Mouse (Mus musculus): ENCODE results near the gene Gng11. TPM values are rescaled to one million over a fixed set of nuclear protein-coding genes. Genes with fewer than 3 reads are reported as not detected.

Gene Gng11
- polyA plus RNA-seq, 1 experiment = 27.5 TPM

DNA sequence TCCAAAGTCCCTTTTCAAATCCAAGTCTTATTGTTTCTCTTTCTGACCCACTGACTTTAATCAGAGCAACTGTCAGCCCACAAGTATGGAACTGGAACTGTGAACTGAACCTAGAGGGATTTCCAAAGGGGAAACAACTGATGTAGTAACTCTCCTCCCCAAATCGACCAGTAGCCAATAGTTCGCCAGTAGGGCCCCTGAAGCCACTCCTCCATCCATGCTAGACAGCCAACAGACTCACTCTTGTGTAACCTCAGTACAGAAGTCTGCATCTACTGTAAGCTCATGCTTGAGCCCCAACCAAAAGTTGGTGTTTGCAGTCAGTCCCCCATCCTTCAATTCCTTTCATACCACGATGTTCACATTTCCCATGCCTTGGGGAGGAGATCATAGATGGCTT lies 3.0 kb upstream of the Gng11 start:
- peaks cover 5% of the 10 kb centered on the region; the same call in 1 of the 2 replicates for H3K4me1 ChIP-seq (ENCODE audit: control insufficient read depth, insufficient read depth, low read length)
- no peak overlapping the region for H3K27ac ChIP-seq (ENCODE audit: insufficient read depth, low read length)
- no peak overlapping the region for H3K4me3 ChIP-seq (ENCODE audit: insufficient read depth, low read length)
- TF ChIP-seq POLR2A (IDR thresholded peaks at IDR 0.05; ENCODE audit: low read depth, low read length) (no peak), CTCF (IDR thresholded peaks at IDR 0.05; ENCODE audit: borderline replicate concordance, insufficient read depth, low read length) (no peak)

DNA sequence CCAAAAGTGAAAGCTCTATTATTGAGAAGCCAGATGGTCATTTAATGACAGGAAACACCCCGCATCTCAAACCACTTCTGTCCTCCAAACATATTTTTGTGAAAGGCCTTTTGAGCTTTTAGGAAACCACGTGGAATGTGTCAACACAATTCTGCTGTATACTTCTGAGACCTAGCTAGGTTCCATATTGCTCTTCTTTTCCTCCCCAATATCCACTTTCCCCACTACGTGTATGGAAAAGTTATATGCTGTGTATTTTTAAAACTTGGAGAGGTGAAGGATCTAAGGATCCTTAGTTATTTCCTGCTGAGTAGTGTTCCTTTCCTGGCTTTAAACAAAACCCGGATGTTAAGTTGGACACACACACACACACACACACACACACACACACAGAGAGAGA lies 259 bp upstream of the Gng11 start:
- H3K27ac ChIP-seq (ENCODE audit: insufficient read depth, low read length) = peak overlapping the region; percentile 51
- TF ChIP-seq POLR2A (IDR thresholded peaks at IDR 0.05; ENCODE audit: low read depth, low read length) = no peak
- TF ChIP-seq CTCF (IDR thresholded peaks at IDR 0.05; ENCODE audit: borderline replicate concordance, insufficient read depth, low read length) = no peak
- H3K4me3 ChIP-seq (ENCODE audit: insufficient read depth, low read length) = peak overlapping the region; percentile 78; the same call in 1 of the 2 replicates
- peaks cover 5% of the 10 kb centered on the region; the same call in 1 of the 2 replicates for H3K4me1 ChIP-seq (ENCODE audit: control insufficient read depth, insufficient read depth, low read length)

DNA sequence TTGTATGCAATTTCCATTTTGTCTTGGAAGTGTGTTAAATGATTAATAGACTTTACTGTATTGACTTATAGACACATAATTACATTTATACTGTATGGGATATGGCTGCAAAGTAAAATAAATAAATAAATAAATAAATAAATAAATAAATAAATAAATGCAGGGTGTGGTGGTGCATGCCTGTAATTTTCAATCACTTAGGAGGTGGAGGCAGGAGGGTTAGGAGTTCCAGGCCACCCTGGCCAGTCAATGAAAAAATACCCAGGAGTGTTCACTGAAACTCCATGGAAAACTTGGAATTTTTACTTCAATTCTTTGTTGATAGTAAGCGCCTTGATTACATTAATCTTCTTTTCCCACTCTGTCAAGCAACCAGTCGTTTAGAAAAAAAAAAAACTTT lies 1.1 kb downstream of the Gng11 start:
- peak overlapping the region; percentile 14; the same call in 1 of the 2 replicates for H3K4me3 ChIP-seq (ENCODE audit: insufficient read depth, low read length)
- TF ChIP-seq POLR2A (IDR thresholded peaks at IDR 0.05; ENCODE audit: low read depth, low read length) (no peak), CTCF (IDR thresholded peaks at IDR 0.05; ENCODE audit: borderline replicate concordance, insufficient read depth, low read length) (no peak)
- no peak overlapping the region for H3K27ac ChIP-seq (ENCODE audit: insufficient read depth, low read length)
- H3K4me1 ChIP-seq (ENCODE audit: control insufficient read depth, insufficient read depth, low read length) = peaks cover 5% of the 10 kb centered on the region; the same call in 1 of the 2 replicates

DNA sequence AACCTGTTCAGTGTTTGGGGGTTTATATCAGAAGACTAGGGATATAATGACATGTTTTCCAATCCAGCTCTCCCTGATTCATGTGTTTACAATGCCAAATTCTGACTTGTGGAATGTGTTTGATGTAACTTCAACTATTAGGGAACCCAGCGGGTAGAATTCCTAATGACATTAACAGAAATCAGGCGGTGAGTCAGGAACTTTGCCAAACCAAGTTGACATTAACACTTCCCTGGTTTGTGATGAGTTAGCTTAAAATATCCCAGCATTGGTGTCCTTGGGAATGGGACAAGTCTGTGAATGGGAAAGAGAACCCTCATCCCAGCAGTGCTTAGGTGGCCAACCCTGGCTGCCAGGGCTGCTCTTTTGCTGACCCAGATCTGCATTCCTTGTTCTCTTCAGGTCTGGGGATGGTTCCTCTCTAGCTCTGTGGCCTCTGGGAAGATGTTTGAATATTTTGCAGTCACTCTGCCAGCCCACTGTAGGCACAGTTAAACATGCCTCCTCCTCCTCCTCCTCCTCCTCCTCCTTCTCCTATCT lies 4.9 kb downstream of the Gng11 start:
- H3K4me1 ChIP-seq (ENCODE audit: control insufficient read depth, insufficient read depth, low read length) = no peaks in the 10 kb centered on the region; the same call in 1 of the 2 replicates
- H3K27ac ChIP-seq (ENCODE audit: insufficient read depth, low read length) = no peak overlapping the region
- TF ChIP-seq CTCF (IDR thresholded peaks at IDR 0.05; ENCODE audit: borderline replicate concordance, insufficient read depth, low read length) (no peak), POLR2A (IDR thresholded peaks at IDR 0.05; ENCODE audit: low read depth, low read length) (no peak)
- no peak overlapping the region for H3K4me3 ChIP-seq (ENCODE audit: insufficient read depth, low read length)

DNA sequence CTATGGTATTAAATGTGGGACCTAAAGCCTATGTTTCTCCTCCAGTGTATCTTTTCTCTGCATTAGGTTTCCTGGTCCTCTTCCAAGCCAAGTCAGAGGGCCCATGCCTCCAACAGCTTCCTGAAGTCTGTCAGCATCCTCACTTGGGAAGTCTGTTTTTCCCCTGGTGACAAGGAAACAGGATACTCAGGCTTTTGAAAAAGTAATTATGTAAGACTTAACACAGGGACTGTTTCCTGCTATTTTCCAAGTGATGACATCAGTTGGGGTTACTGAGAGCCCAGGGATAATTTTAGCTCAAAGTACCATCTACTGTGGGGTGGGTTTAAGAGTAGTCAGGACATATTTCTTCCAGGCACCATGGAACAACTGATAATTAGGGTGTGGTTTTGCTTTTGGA lies 5.8 kb downstream of the Gng11 start:
- no peak overlapping the region for H3K27ac ChIP-seq (ENCODE audit: insufficient read depth, low read length)
- H3K4me1 ChIP-seq (ENCODE audit: control insufficient read depth, insufficient read depth, low read length) = no peaks in the 10 kb centered on the region; the same call in 1 of the 2 replicates
- TF ChIP-seq CTCF (IDR thresholded peaks at IDR 0.05; ENCODE audit: borderline replicate concordance, insufficient read depth, low read length) (no peak), POLR2A (IDR thresholded peaks at IDR 0.05; ENCODE audit: low read depth, low read length) (no peak)
- H3K4me3 ChIP-seq (ENCODE audit: insufficient read depth, low read length) = no peak overlapping the region

DNA sequence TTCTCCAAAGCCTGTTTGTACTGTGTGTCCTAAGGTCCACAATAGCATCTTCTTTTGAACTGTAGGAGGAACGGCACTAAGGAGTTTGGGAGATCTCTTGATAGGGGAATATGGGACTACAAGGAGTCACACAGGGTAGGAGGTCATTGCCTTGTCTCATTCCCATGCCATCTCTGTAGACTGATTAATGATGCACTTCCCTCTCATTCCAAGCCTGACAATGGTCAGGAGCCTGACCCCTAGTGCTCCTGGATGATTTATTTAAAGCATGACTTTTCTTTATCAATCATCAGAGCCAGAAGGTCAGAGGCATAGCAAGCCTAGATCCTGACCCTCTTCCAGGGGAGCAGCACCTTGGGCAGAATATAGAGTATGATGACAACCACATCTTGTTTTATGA lies 18.9 kb downstream of the Gng11 start:
- Histone ChIP-seq H3K4me1 (ENCODE audit: control insufficient read depth, insufficient read depth, low read length) (no peaks in the 10 kb centered on the region), H3K27ac (ENCODE audit: insufficient read depth, low read length) (no peak overlapping the region), H3K4me3 (ENCODE audit: insufficient read depth, low read length) (no peak overlapping the region)
- no peak for TF ChIP-seq CTCF (IDR thresholded peaks at IDR 0.05; ENCODE audit: borderline replicate concordance, insufficient read depth, low read length)
- TF ChIP-seq POLR2A (IDR thresholded peaks at IDR 0.05; ENCODE audit: low read depth, low read length) = no peak

DNA sequence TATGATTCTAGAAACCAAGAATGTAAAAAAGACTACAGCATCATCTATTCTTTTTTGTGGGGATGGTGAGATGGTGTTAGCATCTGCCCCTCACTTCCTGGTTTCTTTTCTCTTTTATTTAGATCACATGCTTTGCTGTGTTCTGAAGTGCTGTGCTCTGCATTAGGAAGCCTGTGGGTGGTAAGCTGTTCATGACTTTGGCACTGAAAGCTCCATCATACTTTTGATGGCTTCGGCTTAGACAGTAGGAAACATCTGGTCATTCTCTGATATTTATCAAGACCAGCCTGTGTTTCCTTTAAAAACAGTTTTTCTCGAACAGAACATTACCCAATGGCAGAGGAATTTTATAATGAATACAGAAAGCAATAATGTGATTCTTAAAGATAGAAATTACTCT lies 22.7 kb downstream of the Gng11 start:
- H3K4me3 ChIP-seq (ENCODE audit: insufficient read depth, low read length) = no peak overlapping the region
- TF ChIP-seq POLR2A (IDR thresholded peaks at IDR 0.05; ENCODE audit: low read depth, low read length) = no peak
- no peak for TF ChIP-seq CTCF (IDR thresholded peaks at IDR 0.05; ENCODE audit: borderline replicate concordance, insufficient read depth, low read length)
- no peaks in the 10 kb centered on the region for H3K4me1 ChIP-seq (ENCODE audit: control insufficient read depth, insufficient read depth, low read length)
- no peak overlapping the region for H3K27ac ChIP-seq (ENCODE audit: insufficient read depth, low read length)

DNA sequence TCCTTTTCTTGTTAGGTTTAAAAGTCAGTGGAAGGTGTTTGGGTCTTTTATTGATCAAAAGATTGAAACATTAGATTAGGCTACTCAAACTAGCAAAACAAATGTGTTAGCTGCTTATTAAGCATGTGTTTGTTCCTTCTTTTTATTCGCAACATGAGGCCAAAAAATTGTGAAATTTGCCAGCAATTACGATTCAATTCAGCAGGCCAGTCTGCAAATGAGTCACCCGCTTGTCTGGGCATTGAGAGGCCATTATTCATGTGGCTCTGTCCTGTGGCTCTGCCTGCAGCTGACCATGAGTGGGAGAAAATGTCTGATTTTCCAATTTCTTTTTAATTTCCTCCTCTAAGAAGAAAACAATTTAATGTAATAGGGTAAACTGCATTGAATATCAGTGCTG lies 27.3 kb downstream of the Gng11 start:
- Histone ChIP-seq H3K27ac (ENCODE audit: insufficient read depth, low read length) (no peak overlapping the region), H3K4me3 (ENCODE audit: insufficient read depth, low read length) (no peak overlapping the region), H3K4me1 (ENCODE audit: control insufficient read depth, insufficient read depth, low read length) (no peaks in the 10 kb centered on the region)
- TF ChIP-seq POLR2A (IDR thresholded peaks at IDR 0.05; ENCODE audit: low read depth, low read length) (no peak), CTCF (IDR thresholded peaks at IDR 0.05; ENCODE audit: borderline replicate concordance, insufficient read depth, low read length) (no peak)

DNA sequence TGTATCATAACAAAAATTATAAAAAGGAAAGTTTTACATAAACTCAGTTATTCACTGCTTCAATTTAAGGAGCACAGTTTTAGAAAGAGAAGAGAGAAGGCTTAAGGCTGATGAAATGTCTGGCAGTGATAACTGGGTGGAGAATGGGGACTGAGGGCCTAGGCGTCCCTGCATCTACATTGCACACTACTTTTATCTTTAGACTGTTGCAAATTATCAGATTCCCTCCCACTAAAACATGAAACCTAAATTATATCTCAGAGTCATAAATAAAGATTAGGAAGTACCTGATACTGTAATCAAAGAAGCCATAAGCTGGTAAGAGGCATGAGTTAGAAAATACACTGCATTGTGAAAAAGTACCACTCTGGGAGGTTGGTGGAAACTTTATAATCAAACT lies 38.1 kb downstream of the Gng11 start:
- H3K4me3 ChIP-seq (ENCODE audit: insufficient read depth, low read length) = no peak overlapping the region

DNA sequence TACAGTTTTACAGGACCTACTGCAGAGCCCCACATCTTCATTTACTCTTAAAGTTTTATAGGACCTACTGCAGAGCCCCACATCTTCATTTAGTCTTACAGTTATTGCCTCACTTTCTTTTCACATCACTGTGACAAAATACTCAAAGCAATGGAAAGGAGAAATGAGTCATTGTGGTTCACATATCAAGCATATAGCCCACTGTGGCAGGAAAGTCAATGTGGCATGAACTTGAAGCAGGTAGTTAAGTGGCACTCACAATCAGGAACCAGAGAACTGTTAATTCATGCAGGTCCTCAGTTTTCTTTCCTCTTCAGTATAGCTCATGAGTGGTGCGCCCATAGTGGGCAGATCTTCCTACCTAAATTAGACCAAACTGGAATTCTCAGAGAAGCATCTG lies 43.5 kb downstream of the Gng11 start:
- Histone ChIP-seq H3K4me1 (ENCODE audit: control insufficient read depth, insufficient read depth, low read length) (no peaks in the 10 kb centered on the region), H3K27ac (ENCODE audit: insufficient read depth, low read length) (no peak overlapping the region), H3K4me3 (ENCODE audit: insufficient read depth, low read length) (no peak overlapping the region)
- TF ChIP-seq CTCF (IDR thresholded peaks at IDR 0.05; ENCODE audit: borderline replicate concordance, insufficient read depth, low read length) = no peak
- TF ChIP-seq POLR2A (IDR thresholded peaks at IDR 0.05; ENCODE audit: low read depth, low read length) = no peak

More for the DNA sequence above, 38.1 kb downstream of the Gng11 start:
- Histone ChIP-seq H3K4me1 (ENCODE audit: control insufficient read depth, insufficient read depth, low read length) (no peaks in the 10 kb centered on the region), H3K27ac (ENCODE audit: insufficient read depth, low read length) (no peak overlapping the region)
- TF ChIP-seq CTCF (IDR thresholded peaks at IDR 0.05; ENCODE audit: borderline replicate concordance, insufficient read depth, low read length) (no peak), POLR2A (IDR thresholded peaks at IDR 0.05; ENCODE audit: low read depth, low read length) (no peak)

Measured in embryonic fibroblast, embryonic 13.5 days (primary cell).